Mouse (Mus musculus) heart, embryonic 10.5 days (tissue): Measurements from ENCODE around the gene Pef1. TPM values are rescaled to one million over a fixed set of nuclear protein-coding genes. Genes with fewer than 3 reads are reported as not detected.

Experiments
- DNase-seq: peaks from one replicate; pipeline ENCODE4 v3.0.0-alpha.2; 2017; ENCODE audit warnings: low spot score
- H3K27ac ChIP-seq: fragments of 300-500 bp; sonication (generic); 2 replicates; pipeline ENCODE4 v1.5.1; 2016; ENCODE audit warnings: mild to moderate bottlenecking
- H3K27me3 ChIP-seq: fragments of 300-500 bp; sonication (generic); 2 replicates; pipeline ENCODE4 v1.6.1; 2016; ENCODE audit warnings: mild to moderate bottlenecking; ENCODE audit not compliant: poor library complexity, insufficient read depth, severe bottlenecking
- H3K36me3 ChIP-seq: fragments of 300-500 bp; sonication (generic); 2 replicates; pipeline ENCODE4 v1.6.1; 2016; ENCODE audit warnings: mild to moderate bottlenecking, moderate library complexity
- H3K4me1 ChIP-seq: fragments of 300-500 bp; sonication (generic); 2 replicates; pipeline ENCODE4 v1.6.1; 2016; ENCODE audit warnings: mild to moderate bottlenecking
- H3K4me3 ChIP-seq: fragments of 300-500 bp; sonication (generic); 2 replicates; pipeline ENCODE4 v1.5.1; 2016; ENCODE audit warnings: mild to moderate bottlenecking, moderate library complexity
- H3K9me3 ChIP-seq: fragments of 300-500 bp; sonication (generic); 2 replicates; pipeline ENCODE4 v1.6.1; 2016; ENCODE audit warnings: mild to moderate bottlenecking, moderate library complexity
- WGBS: fragments of 180-500 bp; shearing (Covaris S2); methylation state at CpG from one replicate; pipeline ENCODE4 v1.1.7; 2016; 5-methylcytosine and 5-hydroxymethylcytosine counted together
- polyA plus RNA-seq: library from polyadenylated mRNA; unstranded; fragments of >200 nt; fragmentation: Nextera tagmentation; extraction: Ambion mirVana; gene quantifications from 2 replicates; pipeline ENCODE4 v1.2.1, GENCODE M21; 2016

Pef1 gene
- polyA plus RNA-seq, 1 experiment from 2014 or later, result 66.1 TPM

GRCm38 (mm10) chr4:130076856-130077255, 25.5 kb upstream of the Pef1 start:
- DNase-seq, result no peak
- H3K36me3 ChIP-seq, result no peaks in the 10 kb centered on the region
- H3K4me3 ChIP-seq, result no peak overlapping the region
- H3K9me3 ChIP-seq, result no peaks in the 10 kb centered on the region
- peaks cover 23% of the 10 kb centered on the region for H3K4me1 ChIP-seq
- peaks cover 87% of the 10 kb centered on the region for H3K27me3 ChIP-seq
- 51% methylated on average over 8 of the region's 8 CpGs for WGBS
- no peak overlapping the region for H3K27ac ChIP-seq

- H3K4me1 ChIP-seq, result peaks cover 33% of the 10 kb centered on the region
- no peaks in the 10 kb centered on the region for H3K9me3 ChIP-seq
- H3K36me3 ChIP-seq, result no peaks in the 10 kb centered on the region
- H3K4me3 ChIP-seq, result no peak overlapping the region; the same call in 1 of the 2 replicates
- 49% methylated on average over 17 of the region's 17 CpGs for WGBS
- peaks cover 92% of the 10 kb centered on the region for H3K27me3 ChIP-seq
- no peak overlapping the region for H3K27ac ChIP-seq
- DNase-seq, result no peak
These were observed 23.4 kb upstream of the Pef1 start for GRCm38 (mm10) chr4:130078816-130079485.

GRCm38 (mm10) chr4:130079521-130079920, 22.8 kb upstream of the Pef1 start:
- Histone ChIP-seq H3K27me3 (peaks cover 95% of the 10 kb centered on the region), H3K27ac (no peak overlapping the region), H3K4me1 (peaks cover 39% of the 10 kb centered on the region), H3K36me3 (no peaks in the 10 kb centered on the region), H3K9me3 (no peaks in the 10 kb centered on the region), H3K4me3 (no peak overlapping the region)
- 53% methylated on average over 3 of the region's 3 CpGs for WGBS
- no peak for DNase-seq

- H3K27ac ChIP-seq, result peak overlapping the region; percentile 19
- no peak for DNase-seq
- H3K4me1 ChIP-seq, result peaks cover 49% of the 10 kb centered on the region
- no peaks in the 10 kb centered on the region for H3K9me3 ChIP-seq
- peaks cover 98% of the 10 kb centered on the region for H3K27me3 ChIP-seq
- WGBS, result 61% methylated on average over 19 of the region's 19 CpGs
- H3K4me3 ChIP-seq, result no peak overlapping the region
- H3K36me3 ChIP-seq, result no peaks in the 10 kb centered on the region
These were observed 20.8 kb upstream of the Pef1 start for GRCm38 (mm10) chr4:130081345-130082190.

- Histone ChIP-seq H3K4me1 (peaks cover 45% of the 10 kb centered on the region), H3K27ac (peak overlapping the region; percentile 19; the same call in 1 of the 2 replicates), H3K27me3 (peaks cover 95% of the 10 kb centered on the region), H3K36me3 (no peaks in the 10 kb centered on the region), H3K9me3 (no peaks in the 10 kb centered on the region), H3K4me3 (no peak overlapping the region)
- no peak for DNase-seq
- 51% methylated on average over 9 of the region's 9 CpGs for WGBS
These were observed 20.1 kb upstream of the Pef1 start for GRCm38 (mm10) chr4:130082211-130082610.

GRCm38 (mm10) chr4:130084331-130084945, 17.9 kb upstream of the Pef1 start:
- Histone ChIP-seq H3K27ac (0 out of 2 replicates have a peak overlapping the region, but pooled peaks have one; percentile 25), H3K36me3 (no peaks in the 10 kb centered on the region), H3K9me3 (no peaks in the 10 kb centered on the region), H3K27me3 (peaks cover 92% of the 10 kb centered on the region), H3K4me3 (no peak overlapping the region), H3K4me1 (peaks cover 35% of the 10 kb centered on the region)
- 53% methylated on average over 7 of the region's 7 CpGs for WGBS
- no peak for DNase-seq

- no peak overlapping the region for H3K4me3 ChIP-seq
- DNase-seq, result no peak
- 75% methylated on average over 12 of the region's 12 CpGs for WGBS
- H3K36me3 ChIP-seq, result no peaks in the 10 kb centered on the region
- peaks cover 35% of the 10 kb centered on the region for H3K4me1 ChIP-seq
- peaks cover 94% of the 10 kb centered on the region for H3K27me3 ChIP-seq
- H3K9me3 ChIP-seq, result no peaks in the 10 kb centered on the region
- H3K27ac ChIP-seq, result no peak overlapping the region
These were observed 17.0 kb upstream of the Pef1 start for GRCm38 (mm10) chr4:130085246-130085820.

- 12% methylated on average over 7 of the region's 7 CpGs for WGBS
- Histone ChIP-seq H3K4me3 (no peak overlapping the region), H3K27ac (no peak overlapping the region), H3K36me3 (no peaks in the 10 kb centered on the region), H3K4me1 (peaks cover 22% of the 10 kb centered on the region; the same call in 1 of the 2 replicates), H3K9me3 (no peaks in the 10 kb centered on the region), H3K27me3 (peaks cover 93% of the 10 kb centered on the region)
- peak; percentile 91 for DNase-seq
These were observed 15.1 kb upstream of the Pef1 start for GRCm38 (mm10) chr4:130087293-130087692.

- DNase-seq, result no peak
- H3K4me3 ChIP-seq, result no peak overlapping the region
- H3K27ac ChIP-seq, result no peak overlapping the region
- no peaks in the 10 kb centered on the region for H3K9me3 ChIP-seq
- WGBS, result 34% methylated on average over 3 of the region's 3 CpGs
- peaks cover 16% of the 10 kb centered on the region for H3K4me1 ChIP-seq
- peaks cover 98% of the 10 kb centered on the region for H3K27me3 ChIP-seq
- no peaks in the 10 kb centered on the region for H3K36me3 ChIP-seq
These were observed 7.2 kb upstream of the Pef1 start for GRCm38 (mm10) chr4:130095137-130095536.

GRCm38 (mm10) chr4:130101183-130101582, 1.2 kb upstream of the Pef1 start:
- Histone ChIP-seq H3K36me3 (no peaks in the 10 kb centered on the region), H3K27ac (no peak overlapping the region), H3K4me1 (peaks cover 16% of the 10 kb centered on the region), H3K27me3 (peaks cover 53% of the 10 kb centered on the region), H3K9me3 (no peaks in the 10 kb centered on the region; the same call in 1 of the 2 replicates), H3K4me3 (no peak overlapping the region)
- DNase-seq, result no peak
- WGBS, result 36% methylated on average over 8 of the region's 8 CpGs

GRCm38 (mm10) chr4:130103632-130104031, 1.3 kb downstream of the Pef1 start:
- H3K27ac ChIP-seq, result no peak overlapping the region
- no peak overlapping the region for H3K4me3 ChIP-seq
- no peak for DNase-seq
- peaks cover 30% of the 10 kb centered on the region for H3K27me3 ChIP-seq
- H3K4me1 ChIP-seq, result peaks cover 18% of the 10 kb centered on the region
- 71% methylated on average over 12 of the region's 12 CpGs for WGBS
- no peaks in the 10 kb centered on the region; the same call in 1 of the 2 replicates for H3K9me3 ChIP-seq
- H3K36me3 ChIP-seq, result no peaks in the 10 kb centered on the region

GRCm38 (mm10) chr4:130104584-130104983, 2.2 kb downstream of the Pef1 start:
- no peak for DNase-seq
- peaks cover 20% of the 10 kb centered on the region; the same call in 1 of the 2 replicates for H3K27me3 ChIP-seq
- 67% methylated on average over 4 of the region's 4 CpGs for WGBS
- no peaks in the 10 kb centered on the region; the same call in 1 of the 2 replicates for H3K9me3 ChIP-seq
- no peak overlapping the region for H3K4me3 ChIP-seq
- no peak overlapping the region for H3K27ac ChIP-seq
- peaks cover 24% of the 10 kb centered on the region for H3K4me1 ChIP-seq
- no peaks in the 10 kb centered on the region for H3K36me3 ChIP-seq
